Mouse (Mus musculus): ENCODE results near the gene Vasp. TPM values are rescaled to one million over a fixed set of nuclear protein-coding genes. Genes with fewer than 3 reads are reported as not detected.

The Vasp gene
- polyA plus RNA-seq, 1 experiment = 66.4 TPM

DNA sequence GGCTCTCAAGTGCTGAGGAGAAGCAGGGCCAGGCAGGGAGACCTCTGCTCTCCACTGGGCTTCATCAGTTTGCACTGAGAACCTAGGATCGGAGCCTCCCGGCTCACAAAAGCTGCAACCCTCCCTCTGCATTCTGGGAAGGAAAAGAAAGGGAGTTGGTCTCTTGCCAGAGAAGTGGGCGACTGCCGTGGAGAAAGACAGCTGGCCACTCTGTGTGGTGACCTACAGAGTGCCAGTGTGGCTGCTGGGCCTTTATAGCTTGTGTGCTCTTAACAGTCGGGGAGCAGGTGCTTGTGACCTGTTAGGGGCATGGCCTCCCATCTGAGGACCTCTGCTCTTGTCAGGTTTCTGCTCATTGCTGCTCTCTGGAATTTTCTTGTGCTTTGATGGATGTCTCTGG lies 27.8 kb downstream of the Vasp start:
- DNase-seq (ENCODE audit: low read depth) = peak; percentile 37
- no peak for TF ChIP-seq POLR2A (IDR thresholded peaks at IDR 0.05; ENCODE audit: borderline replicate concordance, extremely low read depth, insufficient read depth, insufficient read length, poor library complexity, severe bottlenecking)
- no peak for TF ChIP-seq CTCF (IDR thresholded peaks at IDR 0.05; ENCODE audit: borderline replicate concordance, extremely low read depth, insufficient read depth, insufficient read length)

GRCm38 (mm10) chr7:19242005-19242404 lies 29.6 kb downstream of the Vasp start:
- no peak for TF ChIP-seq POLR2A (IDR thresholded peaks at IDR 0.05; ENCODE audit: borderline replicate concordance, extremely low read depth, insufficient read depth, insufficient read length, poor library complexity, severe bottlenecking)
- no peak for TF ChIP-seq CTCF (IDR thresholded peaks at IDR 0.05; ENCODE audit: borderline replicate concordance, extremely low read depth, insufficient read depth, insufficient read length)
- DNase-seq (ENCODE audit: low read depth) = no peak

DNA sequence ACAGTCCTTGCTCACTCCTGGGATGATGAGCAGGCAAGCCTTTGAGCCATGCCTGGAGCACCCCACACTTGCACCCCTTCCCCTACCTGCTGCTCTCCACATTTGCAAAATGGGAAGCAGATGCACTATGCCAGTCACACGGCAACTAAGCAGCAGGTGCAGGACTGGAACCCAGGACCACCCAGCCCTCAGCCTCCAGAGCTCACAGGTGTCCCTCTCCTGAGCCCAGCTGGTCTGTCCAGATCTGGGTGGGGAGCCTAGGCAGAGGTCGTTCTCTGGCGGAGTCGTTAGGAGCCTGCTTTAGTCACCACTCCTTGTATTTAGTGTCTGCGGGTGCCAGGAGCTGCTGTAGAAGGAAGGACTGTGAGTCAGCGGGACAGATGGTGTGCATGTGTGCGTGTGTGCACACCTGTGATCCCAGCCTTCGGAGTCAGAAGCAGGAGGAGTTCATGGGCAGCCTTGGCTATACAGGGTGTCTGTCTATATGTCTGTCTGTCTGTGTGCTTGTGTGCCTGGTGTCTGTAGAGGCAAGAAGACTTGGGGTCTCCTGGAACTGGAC lies 30.6 kb downstream of the Vasp start:
- DNase-seq (ENCODE audit: low read depth) = no peak

DNA sequence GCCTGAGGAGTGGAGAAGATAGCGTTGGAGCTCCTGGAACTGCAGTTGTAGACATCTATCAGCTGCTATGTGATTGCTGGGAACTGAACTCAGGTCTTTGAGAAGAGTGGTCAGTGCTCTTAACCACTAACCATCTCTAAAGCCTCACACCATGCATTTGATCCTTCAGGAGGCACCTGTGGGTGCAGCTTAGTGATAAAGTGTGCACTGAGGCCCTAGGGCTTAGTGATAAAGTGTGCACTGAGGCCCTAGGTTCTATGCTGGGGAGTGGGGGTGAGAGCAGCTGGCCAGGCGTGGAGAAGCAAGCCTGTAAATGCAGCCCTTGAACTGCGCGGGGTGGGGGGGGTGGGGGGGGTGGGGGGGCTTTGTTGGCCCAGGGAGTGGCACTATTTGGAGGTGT lies 31.6 kb downstream of the Vasp start:
- DNase-seq (ENCODE audit: low read depth) = no peak
- TF ChIP-seq POLR2A (IDR thresholded peaks at IDR 0.05; ENCODE audit: borderline replicate concordance, extremely low read depth, insufficient read depth, insufficient read length, poor library complexity, severe bottlenecking) (no peak), CTCF (IDR thresholded peaks at IDR 0.05; ENCODE audit: borderline replicate concordance, extremely low read depth, insufficient read depth, insufficient read length) (no peak)

More for the DNA sequence above, 30.6 kb downstream of the Vasp start:
- TF ChIP-seq POLR2A (IDR thresholded peaks at IDR 0.05; ENCODE audit: borderline replicate concordance, extremely low read depth, insufficient read depth, insufficient read length, poor library complexity, severe bottlenecking) = no peak
- no peak for TF ChIP-seq CTCF (IDR thresholded peaks at IDR 0.05; ENCODE audit: borderline replicate concordance, extremely low read depth, insufficient read depth, insufficient read length)

- TF ChIP-seq CTCF (IDR thresholded peaks at IDR 0.05; ENCODE audit: borderline replicate concordance, extremely low read depth, insufficient read depth, insufficient read length) (peak; percentile 96), POLR2A (IDR thresholded peaks at IDR 0.05; ENCODE audit: borderline replicate concordance, extremely low read depth, insufficient read depth, insufficient read length, poor library complexity, severe bottlenecking) (no peak)
- DNase-seq (ENCODE audit: low read depth) = peak; percentile 90
Observed at GRCm38 (mm10) chr7:19239423-19239822, 32.2 kb downstream of the Vasp start.

DNA sequence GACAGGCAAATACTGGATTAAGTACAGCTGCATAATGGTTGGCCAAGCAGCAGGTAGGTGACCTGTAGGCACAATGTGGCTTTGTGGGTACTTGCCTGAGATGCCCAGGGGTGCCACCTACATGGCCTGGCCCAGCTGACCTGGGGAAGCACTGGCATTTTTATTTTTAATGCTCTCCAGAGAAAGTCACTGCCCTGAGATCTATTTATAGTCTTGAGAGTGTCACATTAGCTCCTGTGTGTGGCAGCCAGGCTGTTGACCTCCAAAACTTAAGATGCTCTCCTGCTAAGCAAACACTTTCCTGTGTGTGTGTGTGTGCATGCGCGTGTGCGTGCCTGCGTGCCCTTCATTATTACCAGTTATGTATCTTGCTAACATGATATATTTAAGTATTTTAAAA lies 33.3 kb downstream of the Vasp start:
- no peak for DNase-seq (ENCODE audit: low read depth)
- TF ChIP-seq CTCF (IDR thresholded peaks at IDR 0.05; ENCODE audit: borderline replicate concordance, extremely low read depth, insufficient read depth, insufficient read length) (no peak), POLR2A (IDR thresholded peaks at IDR 0.05; ENCODE audit: borderline replicate concordance, extremely low read depth, insufficient read depth, insufficient read length, poor library complexity, severe bottlenecking) (no peak)

- no peak for DNase-seq (ENCODE audit: low read depth)
- TF ChIP-seq POLR2A (IDR thresholded peaks at IDR 0.05; ENCODE audit: borderline replicate concordance, extremely low read depth, insufficient read depth, insufficient read length, poor library complexity, severe bottlenecking) (no peak), CTCF (IDR thresholded peaks at IDR 0.05; ENCODE audit: borderline replicate concordance, extremely low read depth, insufficient read depth, insufficient read length) (no peak)
Observed at GRCm38 (mm10) chr7:19236411-19236810, 35.2 kb downstream of the Vasp start.

- TF ChIP-seq CTCF (IDR thresholded peaks at IDR 0.05; ENCODE audit: borderline replicate concordance, extremely low read depth, insufficient read depth, insufficient read length) (no peak), POLR2A (IDR thresholded peaks at IDR 0.05; ENCODE audit: borderline replicate concordance, extremely low read depth, insufficient read depth, insufficient read length, poor library complexity, severe bottlenecking) (no peak)
- DNase-seq (ENCODE audit: low read depth) = no peak
Observed at GRCm38 (mm10) chr7:19235092-19235671, 36.4 kb downstream of the Vasp start.

DNA sequence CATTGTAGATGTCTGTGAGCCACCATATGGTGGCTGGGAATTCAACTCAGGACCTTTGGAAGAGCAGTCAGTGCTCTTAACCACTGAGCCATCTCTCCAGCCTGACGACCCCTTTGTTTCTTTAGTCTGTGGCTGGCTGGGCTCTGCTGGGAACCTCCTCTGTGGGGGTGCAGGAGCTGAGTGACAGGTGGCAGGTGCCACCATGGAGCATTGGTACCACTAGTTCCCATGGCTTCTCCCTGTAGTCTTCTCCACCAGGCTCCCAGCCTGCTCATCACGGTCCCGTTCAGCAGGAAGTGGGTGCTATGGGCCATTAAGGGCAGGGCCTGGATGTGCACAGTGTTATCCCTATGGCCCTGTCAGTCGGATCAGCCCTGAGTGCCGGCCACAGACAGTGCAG lies 37.0 kb downstream of the Vasp start:
- TF ChIP-seq CTCF (IDR thresholded peaks at IDR 0.05; ENCODE audit: borderline replicate concordance, extremely low read depth, insufficient read depth, insufficient read length) (no peak), POLR2A (IDR thresholded peaks at IDR 0.05; ENCODE audit: borderline replicate concordance, extremely low read depth, insufficient read depth, insufficient read length, poor library complexity, severe bottlenecking) (no peak)
- DNase-seq (ENCODE audit: low read depth) = no peak

DNA sequence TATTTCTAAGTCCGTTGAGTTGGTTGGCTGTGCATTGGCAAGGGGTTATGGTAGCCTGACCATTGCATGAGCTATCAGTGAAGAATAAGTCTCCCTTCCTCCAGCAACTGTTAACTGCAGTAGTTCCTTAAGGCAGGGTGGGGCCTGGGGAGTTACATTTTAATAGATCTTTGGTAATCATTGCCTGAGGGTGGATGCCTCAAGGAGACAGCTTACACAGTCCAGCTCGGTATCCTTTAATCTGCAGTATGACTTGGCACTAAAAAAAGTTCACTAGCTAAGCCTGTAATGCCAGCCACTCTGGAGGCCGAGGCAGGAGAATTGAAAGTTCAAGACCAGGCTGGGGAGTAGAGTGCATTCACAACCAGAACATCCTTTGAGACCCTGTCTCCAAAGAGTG lies 39.8 kb downstream of the Vasp start:
- TF ChIP-seq POLR2A (IDR thresholded peaks at IDR 0.05; ENCODE audit: borderline replicate concordance, extremely low read depth, insufficient read depth, insufficient read length, poor library complexity, severe bottlenecking) = no peak

DNA sequence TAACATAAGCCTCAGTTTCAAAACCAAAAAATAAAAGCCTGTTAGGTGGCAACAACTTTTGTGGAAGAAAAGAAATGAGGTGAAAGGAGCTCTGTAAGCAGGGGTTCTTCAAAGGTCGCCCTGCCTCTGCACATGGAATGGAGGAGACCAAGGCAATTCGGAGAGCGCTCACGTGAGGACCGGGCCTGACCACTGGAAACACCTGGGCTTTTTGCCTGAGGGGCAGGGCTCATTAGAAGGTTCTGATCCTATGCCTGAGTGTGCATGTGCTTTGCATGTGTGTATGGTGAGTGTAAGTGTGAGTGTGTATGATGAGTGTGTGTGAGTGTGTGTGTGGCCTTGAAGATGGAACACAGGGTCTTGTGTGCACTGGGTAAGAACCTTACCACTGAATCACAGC lies 40.7 kb downstream of the Vasp start:
- DNase-seq (ENCODE audit: low read depth) = no peak
- no peak for TF ChIP-seq CTCF (IDR thresholded peaks at IDR 0.05; ENCODE audit: borderline replicate concordance, extremely low read depth, insufficient read depth, insufficient read length)
- TF ChIP-seq POLR2A (IDR thresholded peaks at IDR 0.05; ENCODE audit: borderline replicate concordance, extremely low read depth, insufficient read depth, insufficient read length, poor library complexity, severe bottlenecking) = no peak

More for the DNA sequence above, 39.8 kb downstream of the Vasp start:
- DNase-seq (ENCODE audit: low read depth) = no peak

DNA sequence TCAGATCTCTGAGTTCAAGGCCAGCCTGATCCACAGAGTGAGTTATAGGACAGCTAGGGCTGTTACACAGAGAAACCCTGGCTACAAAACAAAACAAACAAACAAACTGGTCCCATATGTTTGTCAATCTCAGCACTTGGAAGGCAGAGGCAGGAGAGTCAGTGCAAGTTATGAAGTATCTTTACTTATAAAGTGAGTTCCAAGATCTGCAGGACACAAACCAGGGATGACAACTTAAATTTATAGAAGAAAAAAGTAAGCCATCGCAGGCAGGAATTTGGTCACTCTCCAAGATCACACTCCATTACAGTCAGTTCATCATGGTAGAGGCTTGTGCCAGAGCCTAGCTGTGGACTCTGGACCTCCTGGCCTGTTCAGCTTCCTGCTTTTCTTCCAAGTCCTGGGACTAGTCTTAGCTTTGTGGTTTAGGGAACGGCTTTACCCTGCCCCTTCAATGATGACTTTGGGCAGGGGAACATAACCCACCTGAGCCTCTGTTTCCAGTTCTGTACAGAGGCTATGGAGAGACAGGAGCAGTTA lies 41.5 kb downstream of the Vasp start:
- no peak for TF ChIP-seq POLR2A (IDR thresholded peaks at IDR 0.05; ENCODE audit: borderline replicate concordance, extremely low read depth, insufficient read depth, insufficient read length, poor library complexity, severe bottlenecking)
- TF ChIP-seq CTCF (IDR thresholded peaks at IDR 0.05; ENCODE audit: borderline replicate concordance, extremely low read depth, insufficient read depth, insufficient read length) = no peak
- no peak for DNase-seq (ENCODE audit: low read depth)
